Mouse (Mus musculus): ENCODE data around the gene Actr2.

- no peak for TF ChIP-seq CTCF (IDR thresholded peaks at IDR 0.05; ENCODE audit: control insufficient read depth, insufficient read depth, insufficient read length)
- no peak for TF ChIP-seq MYOD1 (IDR thresholded peaks at IDR 0.05; ENCODE audit: control insufficient read depth, insufficient read length, low read depth)
- TF ChIP-seq USF1 (IDR thresholded peaks at IDR 0.05; ENCODE audit: low read depth) = no peak
- no peak for TF ChIP-seq FOSL1 (IDR thresholded peaks at IDR 0.05; ENCODE audit: insufficient read depth, low read length, poor library complexity, severe bottlenecking)
- no peak for TF ChIP-seq CEBPB (IDR thresholded peaks at IDR 0.05; ENCODE audit: low read depth)
- TF ChIP-seq MAX (IDR thresholded peaks at IDR 0.05) = no peak
Observed at GRCm38 (mm10) chr11:20149936-20150335, 37.2 kb upstream of the Actr2 start.
